Mouse (Mus musculus): Measurements from ENCODE around the gene Sdhaf2. TPM values are rescaled to one million over a fixed set of nuclear protein-coding genes. Genes with fewer than 3 reads are reported as not detected.

The Sdhaf2 gene
- polyA plus RNA-seq, 1 experiment from 2014 or later = 62.2 TPM

- Histone ChIP-seq H3K9me3 (no peaks in the 10 kb centered on the region), H3K4me3 (no peak overlapping the region), H3K27ac (replicated peaks) (no peak overlapping the region), H3K27me3 (replicated peaks; ENCODE audit: low read depth, poor library complexity, severe bottlenecking) (peaks cover 93% of the 10 kb centered on the region), H3K4me1 (peaks cover 29% of the 10 kb centered on the region), H3K36me3 (replicated peaks) (no peaks in the 10 kb centered on the region)
- WGBS = 68% methylated on average over 4 of the region's 4 CpGs
- no peak for DNase-seq (ENCODE audit: low spot score)
These were observed 71.1 kb downstream of the Sdhaf2 start for GRCm38 (mm10) chr19:10454718-10455436.

Other genes with a start within 250 kb of the Sdhaf2 start
- gene Dagla, start 221.3 kb downstream of the Sdhaf2 start, polyA plus RNA-seq (2016; fragmentation: Nextera tagmentation; extraction: Ambion mirVana) = 2.2 and 2.4 TPM in 2 replicates
- gene Syt7, start 137.1 kb downstream of the Sdhaf2 start, polyA plus RNA-seq (2016; fragmentation: Nextera tagmentation; extraction: Ambion mirVana) = 0.44 and 0.64 TPM in 2 replicates
- gene Lrrc10b, start 68.7 kb downstream of the Sdhaf2 start, polyA plus RNA-seq (2016; fragmentation: Nextera tagmentation; extraction: Ambion mirVana) = 0.29 and 0.52 TPM in 2 replicates
- 0.29 and 0.39 TPM in 2 replicates for gene Ppp1r32, start 43.2 kb downstream of the Sdhaf2 start, polyA plus RNA-seq (2016; fragmentation: Nextera tagmentation; extraction: Ambion mirVana)
- gene Cpsf7, start 876 bp downstream of the Sdhaf2 start, polyA plus RNA-seq (2016; fragmentation: Nextera tagmentation; extraction: Ambion mirVana) = 54.5 and 55.3 TPM in 2 replicates
- gene Tmem216, start 30.1 kb upstream of the Sdhaf2 start, polyA plus RNA-seq (2016; fragmentation: Nextera tagmentation; extraction: Ambion mirVana) = 62.2 and 68.6 TPM in 2 replicates
- 12.8 and 13.9 TPM in 2 replicates for gene Cyb561a3, start 51.0 kb upstream of the Sdhaf2 start, polyA plus RNA-seq (2016; fragmentation: Nextera tagmentation; extraction: Ambion mirVana)
- gene Tmem138, start 51.2 kb upstream of the Sdhaf2 start, polyA plus RNA-seq (2016; fragmentation: Nextera tagmentation; extraction: Ambion mirVana) = 51.1 and 52.6 TPM in 2 replicates
- gene Ddb1, start 79.2 kb upstream of the Sdhaf2 start, polyA plus RNA-seq (2016; fragmentation: Nextera tagmentation; extraction: Ambion mirVana) = 483 and 491 TPM in 2 replicates
- gene Tkfc, start 79.5 kb upstream of the Sdhaf2 start, polyA plus RNA-seq (2016; fragmentation: Nextera tagmentation; extraction: Ambion mirVana) = 22.1 and 22.4 TPM in 2 replicates
- gene Vwce, start 108.1 kb upstream of the Sdhaf2 start, polyA plus RNA-seq (2016; fragmentation: Nextera tagmentation; extraction: Ambion mirVana) = 1.8 and 2.0 TPM in 2 replicates
- not detected in 2 replicates for gene Pga5, start 151.9 kb upstream of the Sdhaf2 start, polyA plus RNA-seq (2016; fragmentation: Nextera tagmentation; extraction: Ambion mirVana)
- 37.6 and 40.8 TPM in 2 replicates for gene Vps37c, start 162.6 kb upstream of the Sdhaf2 start, polyA plus RNA-seq (2016; fragmentation: Nextera tagmentation; extraction: Ambion mirVana)
- 0.15 and 0.19 TPM in 2 replicates for gene Cd5, start 212.9 kb upstream of the Sdhaf2 start, polyA plus RNA-seq (2016; fragmentation: Nextera tagmentation; extraction: Ambion mirVana)

Measured in embryonic facial prominence, embryonic 10.5 days (tissue).